Mouse (Mus musculus) olfactory bulb, adult 2 months (tissue): ENCODE results near the gene Rbm25.

Experiments used
- CTCF ChIP-seq: fragments of 200-500 bp; IDR thresholded peaks from 2 replicates; pipeline ENCODE4 v1.5.1; 2012; ENCODE audit warnings: low read depth, mild to moderate bottlenecking, low read length, moderate library complexity; ENCODE audit not compliant: insufficient read depth
- POLR2A ChIP-seq: fragments of 200-500 bp; IDR thresholded peaks from 2 replicates; pipeline ENCODE4 v1.6.1; 2012; ENCODE audit warnings: mild to moderate bottlenecking, low read depth, low read length, moderate library complexity; ENCODE audit not compliant: insufficient read depth

GRCm38 (mm10) chr12:83708160-83709092, 77.4 kb downstream of the Rbm25 start:
- no peak for TF ChIP-seq CTCF
- TF ChIP-seq POLR2A, result no peak
